Mouse (Mus musculus) myocyte (in vitro differentiated cells): Measurements from ENCODE around the gene BC035044.
"Not testable (repeated sequence)": the region's sequence is repeated elsewhere in the genome, so short reads cannot be mapped to it uniquely, and the experiment has no call there.

Experiments
- MAX ChIP-seq: IDR thresholded peaks from one replicate; pipeline ENCODE4 v1.6.1; 2011; ENCODE audit warnings: low read depth, mild to moderate bottlenecking, control low read depth
- MYOG ChIP-seq, 3 experiments: IDR thresholded peaks; one replicate each; pipeline ENCODE4 v1.6.1; 2011; ENCODE audit warnings: control low read depth in 2 of 3, low read depth in 2 of 3, mild to moderate bottlenecking in 2 of 3; ENCODE audit not compliant: insufficient read length in 2 of 3, control insufficient read depth in 1 of 3, insufficient read depth in 1 of 3

- TF ChIP-seq MYOG (IDR thresholded peaks at IDR 0.05; ENCODE audit: control insufficient read depth in 1 of 3, insufficient read depth in 1 of 3, insufficient read length in 2 of 3, low read depth in 2 of 3); MAX: not testable (repeated sequence)
Measured at GRCm38 (mm10) chr6:128935889-128936665, 45.2 kb upstream of the BC035044 start.
